25 mouse cellular contexts compared by ENCODE assay signal in genomic region chr8:46840390-46840789, GRCm38 (mm10).
"Had no signal": no experiment of that assay in that cellular context is flagged by ENCODE, and none has a peak within 500 bp of the region (broad histone marks: within the 10 kb centered on the region; RNA-seq: fewer than 3 reads in every experiment).

No protein-coding gene starts in this region.

- H3K27ac ChIP-seq: heart, embryonic 13.5 days; heart, embryonic 15.5 days; hindbrain, embryonic 10.5 days; hindbrain, embryonic 12.5 days; hindbrain, embryonic 14.5 days; intestine, embryonic 15.5 days; left cerebral cortex, adult 2 months; limb, embryonic 10.5 days; limb, embryonic 12.5 days; liver, embryonic 13.5 days; liver, embryonic 15.5 days had no signal

- H3K4me1 ChIP-seq: limb, embryonic 10.5 days; limb, embryonic 12.5 days had no signal

- DNase-seq: gastrocnemius, postnatal 25 days; heart, postnatal 14 days; heart, postnatal 4 days; kidney, adult 18-20 months; kidney, adult 8-10 months; kidney, postnatal 10 days; kidney, postnatal 25 days; kidney, postnatal 4 days; liver, embryonic 13.5 days; liver, postnatal 0 days had no signal

- H3K9me3 ChIP-seq: heart, embryonic 13.5 days; heart, embryonic 15.5 days; hindbrain, embryonic 10.5 days; hindbrain, embryonic 12.5 days; intestine, embryonic 15.5 days; limb, embryonic 10.5 days; limb, embryonic 12.5 days; liver, embryonic 13.5 days; liver, embryonic 15.5 days had no signal

- H3K9ac ChIP-seq: heart, embryonic 13.5 days; heart, embryonic 15.5 days; hindbrain, embryonic 12.5 days; hindbrain, embryonic 14.5 days; intestine, embryonic 15.5 days; limb, embryonic 12.5 days; liver, embryonic 13.5 days; liver, embryonic 15.5 days; liver, postnatal 0 days had no signal

- H3K36me3 ChIP-seq: liver, embryonic 13.5 days had no signal

- H3K4me3 ChIP-seq: heart, embryonic 13.5 days; heart, embryonic 15.5 days; hindbrain, embryonic 10.5 days; hindbrain, embryonic 12.5 days; intestine, embryonic 15.5 days; left cerebral cortex, adult 2 months; limb, embryonic 10.5 days; limb, embryonic 12.5 days; liver, embryonic 13.5 days; liver, embryonic 15.5 days had no signal

- ATAC-seq: hindbrain, embryonic 16.5 days; inflammation-experienced regulatory T-cells, adult 6 months; intestine, embryonic 15.5 days; intestine, postnatal 0 days; liver, postnatal 0 days had no signal

- H3K27me3 ChIP-seq: heart, embryonic 13.5 days; heart, embryonic 15.5 days; hindbrain, embryonic 12.5 days; intestine, embryonic 15.5 days; limb, embryonic 12.5 days; liver, embryonic 13.5 days; liver, embryonic 15.5 days had no signal

- H3K4me2 ChIP-seq: heart, embryonic 11.5 days; heart, embryonic 13.5 days; heart, embryonic 15.5 days; hindbrain, embryonic 12.5 days; hindbrain, embryonic 14.5 days; intestine, embryonic 15.5 days; limb, embryonic 12.5 days; liver, embryonic 11.5 days; liver, embryonic 13.5 days; liver, embryonic 15.5 days had no signal
